Mouse (Mus musculus): Measurements from ENCODE around the gene Cfap157.

GRCm38 (mm10) chr2:32778081-32778480 lies 6.1 kb downstream of the Cfap157 start:
- no peak for TF ChIP-seq CTCF (IDR thresholded peaks at IDR 0.05; ENCODE audit: control insufficient read depth, insufficient read depth, insufficient read length)
- TF ChIP-seq USF1 (IDR thresholded peaks at IDR 0.05; ENCODE audit: low read depth): no peak
- no peak for TF ChIP-seq MYOD1 (IDR thresholded peaks at IDR 0.05; ENCODE audit: control insufficient read depth, insufficient read length, low read depth)
- no peak for TF ChIP-seq MAX (IDR thresholded peaks at IDR 0.05)

All from C2C12 (cell line).